Mouse (Mus musculus) ES-Bruce4 (cell line): ENCODE measurements at regions not wholly inside any gene's neighbourhood (a gene's known extent, or its start where the extent isn't known, plus 50 kb on each side); places are given as distances from the start of the nearest gene placed in this dataset.

Source experiments
- CTCF ChIP-seq: IDR thresholded peaks from one replicate; pipeline ENCODE4 v1.8.1; 2011; ENCODE audit warnings: low read depth, low read length
- EP300 ChIP-seq: IDR thresholded peaks from 2 replicates; pipeline ENCODE4 v1.6.1; 2011; ENCODE audit warnings: low read depth, low read length; ENCODE audit not compliant: insufficient read depth
- POLR2A ChIP-seq: IDR thresholded peaks from one replicate; pipeline ENCODE4 v1.8.1; 2011; ENCODE audit warnings: low read length; ENCODE audit not compliant: insufficient read depth

DNA sequence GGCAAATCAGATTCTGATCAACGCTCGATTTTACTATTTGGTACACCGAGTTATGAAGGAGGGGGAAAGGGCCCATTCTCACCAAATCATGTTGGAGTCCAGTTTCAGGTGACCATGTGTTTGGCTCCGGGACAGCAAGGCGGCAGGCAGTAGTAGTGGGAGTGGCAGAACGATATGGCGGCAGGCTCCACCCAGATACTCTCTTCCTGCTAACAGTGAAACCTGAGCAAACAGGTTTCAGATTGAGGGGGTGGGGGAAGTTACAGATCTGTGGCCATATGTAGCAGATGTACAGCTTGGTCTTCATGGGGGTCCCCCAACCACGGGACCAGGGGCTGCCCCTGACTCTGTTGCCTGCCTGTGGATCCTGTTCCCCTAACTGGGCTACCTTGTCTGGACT is 224.6 kb upstream of the Prok2 start:
- TF ChIP-seq CTCF, result no peak
- TF ChIP-seq POLR2A, result no peak
- TF ChIP-seq EP300, result no peak
